Mouse (Mus musculus): ENCODE results near the gene Zfp691. TPM values are rescaled to one million over a fixed set of nuclear protein-coding genes. Genes with fewer than 3 reads are reported as not detected.
A peak's percentile ranks its signal among the peaks of the same experiment; 100 is the strongest.

The Zfp691 gene
- total RNA-seq, 2 experiments from 2014 or later = 6.0 to 8.3 TPM

DNA sequence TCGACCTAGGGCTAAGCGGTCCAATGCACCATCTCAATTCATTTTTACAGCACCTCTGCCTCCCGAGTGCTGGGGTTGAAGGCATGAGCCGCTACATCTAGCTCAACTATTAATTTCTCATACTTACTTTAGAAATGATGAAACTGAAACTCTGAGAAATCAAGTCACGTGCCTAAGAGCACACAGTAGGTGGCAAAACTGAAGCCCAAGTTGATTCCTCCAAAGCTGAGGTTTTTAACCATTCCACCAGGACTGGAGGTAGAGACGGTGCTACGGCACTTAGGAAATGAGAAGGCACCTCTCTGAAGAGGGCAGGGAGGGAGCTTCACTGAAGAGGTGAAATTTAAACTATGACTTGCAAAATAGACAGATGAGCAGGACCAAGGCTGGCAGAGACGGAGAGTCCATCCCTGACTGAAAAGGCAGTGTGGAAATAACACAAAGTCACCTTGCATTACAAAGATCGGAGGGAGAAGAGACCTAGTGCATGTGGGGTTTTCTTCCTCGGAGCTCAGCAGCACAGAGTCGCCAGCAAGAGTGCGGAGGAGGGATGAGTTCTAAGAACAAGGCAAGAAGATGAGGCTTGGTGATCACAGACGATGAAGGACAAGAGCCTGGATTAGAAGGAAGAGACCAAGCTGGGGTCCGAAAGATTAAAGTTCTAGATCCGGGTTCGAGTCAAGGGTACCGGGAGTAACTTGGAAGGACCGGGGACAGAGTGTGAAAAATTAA, 910 bp downstream of the Zfp691 start:
- no peak for DNase-seq (ENCODE audit: extremely low spot score in 1 of 2, low spot score in 1 of 2)

GRCm38 (mm10) chr4:119167663-119168062, 6.3 kb downstream of the Zfp691 start:
- peak; percentile 66 to 93 for DNase-seq (ENCODE audit: extremely low spot score in 1 of 2, low spot score in 1 of 2)

GRCm38 (mm10) chr4:119167068-119167467, 6.9 kb downstream of the Zfp691 start:
- no peak for DNase-seq (ENCODE audit: extremely low spot score in 1 of 2, low spot score in 1 of 2)

- no peak for DNase-seq (ENCODE audit: extremely low spot score in 1 of 2, low spot score in 1 of 2)
Measured at GRCm38 (mm10) chr4:119165916-119166315, 8.1 kb downstream of the Zfp691 start.

- DNase-seq (ENCODE audit: extremely low spot score in 1 of 2, low spot score in 1 of 2) = no peak
Measured at GRCm38 (mm10) chr4:119162990-119163389, 11.0 kb downstream of the Zfp691 start.

GRCm38 (mm10) chr4:119161358-119161757, 12.6 kb downstream of the Zfp691 start:
- DNase-seq (ENCODE audit: extremely low spot score in 1 of 2, low spot score in 1 of 2) = no peak

DNA sequence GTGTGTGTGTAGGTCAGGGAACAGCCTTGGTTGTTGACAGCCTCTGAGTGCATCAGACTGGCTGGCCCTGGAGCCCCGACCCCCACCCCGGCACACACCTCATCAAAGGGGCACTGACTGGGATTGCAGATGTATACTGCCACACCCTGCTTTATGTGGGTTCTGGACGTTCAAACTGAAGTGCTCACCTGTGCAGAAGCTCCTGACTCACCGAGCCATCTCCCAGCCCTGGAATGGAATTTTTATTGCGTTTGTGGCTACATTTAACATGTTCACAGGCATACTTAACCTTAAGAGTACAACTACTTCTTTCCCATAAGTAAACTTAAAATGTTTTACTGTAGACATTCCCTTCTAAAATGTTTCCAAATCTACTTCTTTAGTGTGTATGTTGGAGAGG, 16.1 kb downstream of the Zfp691 start:
- no peak for DNase-seq (ENCODE audit: extremely low spot score in 1 of 2, low spot score in 1 of 2)

GRCm38 (mm10) chr4:119157186-119157585, 16.8 kb downstream of the Zfp691 start:
- DNase-seq (ENCODE audit: extremely low spot score in 1 of 2, low spot score in 1 of 2) = peak in 1 of 2 experiments; percentile 84

GRCm38 (mm10) chr4:119148741-119149140, 25.3 kb downstream of the Zfp691 start:
- DNase-seq (ENCODE audit: extremely low spot score in 1 of 2, low spot score in 1 of 2) = no peak

DNA sequence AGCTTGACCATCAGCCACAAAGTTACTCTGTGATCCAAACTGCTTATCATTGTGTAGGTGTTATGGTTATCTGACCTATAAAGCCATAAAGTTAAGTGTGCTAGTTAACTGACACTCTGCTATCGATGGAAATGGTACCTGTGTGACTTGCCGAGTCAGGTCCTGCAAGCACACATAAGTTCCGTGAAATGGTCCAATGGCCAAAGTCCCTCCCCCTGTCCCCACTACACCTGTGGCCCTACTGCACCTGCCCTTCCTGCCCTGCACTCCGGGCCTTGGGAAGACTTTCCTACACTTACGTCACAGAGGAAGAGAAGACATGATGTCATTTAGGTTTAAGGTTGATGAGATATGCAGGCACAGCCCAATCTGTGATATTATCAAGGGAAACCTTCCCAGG, 26.6 kb downstream of the Zfp691 start:
- no peak for DNase-seq (ENCODE audit: extremely low spot score in 1 of 2, low spot score in 1 of 2)

DNA sequence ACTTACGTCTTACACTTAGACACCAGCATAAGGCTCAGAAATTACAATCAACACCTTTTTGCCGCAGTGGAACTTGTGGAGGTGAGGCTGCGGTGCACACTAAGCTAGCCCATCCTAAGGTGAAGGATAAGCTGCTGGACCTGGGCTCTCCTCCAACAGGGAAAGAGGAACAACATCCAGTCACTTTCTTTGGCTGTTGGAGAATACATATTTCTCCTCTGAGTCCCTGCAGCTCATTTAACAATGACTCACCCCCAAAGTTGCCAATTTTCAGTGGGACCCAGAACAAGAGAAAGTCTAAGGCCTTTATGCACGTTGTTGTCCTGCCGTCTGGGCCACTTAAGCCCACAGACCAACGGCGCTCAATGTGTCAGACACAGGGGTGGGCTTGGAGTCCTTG, 27.2 kb downstream of the Zfp691 start:
- no peak for DNase-seq (ENCODE audit: extremely low spot score in 1 of 2, low spot score in 1 of 2)

DNA sequence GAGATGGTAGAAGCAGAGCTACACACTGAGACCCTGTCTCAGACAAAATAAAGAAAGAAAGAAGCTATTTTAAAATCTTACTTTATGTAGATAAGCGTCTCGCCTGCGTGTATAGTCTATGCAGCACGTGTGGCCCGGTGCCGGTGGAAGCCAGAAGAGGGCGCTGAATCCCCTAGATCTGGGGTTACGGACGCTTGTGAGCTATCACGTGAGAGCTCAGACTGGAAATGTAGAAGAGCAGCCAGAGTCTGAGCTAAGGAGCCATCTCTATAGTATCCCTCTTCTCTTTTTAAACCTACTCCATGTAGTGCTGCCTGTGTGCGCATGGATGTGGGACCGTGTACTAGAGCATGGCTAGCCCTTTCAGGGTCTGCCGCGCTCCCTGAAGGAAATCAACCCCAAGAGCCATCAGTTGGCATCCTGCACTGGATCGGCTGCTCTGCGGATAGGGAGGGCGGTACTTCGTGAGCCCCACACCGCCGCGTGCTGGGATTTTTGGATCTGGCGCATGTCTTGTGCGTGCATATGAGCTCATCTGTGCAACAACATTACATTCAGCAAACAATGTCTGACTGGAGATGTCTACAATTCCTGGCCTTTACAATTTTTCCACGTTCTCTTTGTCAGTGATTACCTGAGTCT, 31.6 kb downstream of the Zfp691 start:
- DNase-seq (ENCODE audit: extremely low spot score in 1 of 2, low spot score in 1 of 2) = peak in 1 of 2 experiments; percentile 54

GRCm38 (mm10) chr4:119141191-119141590, 32.8 kb downstream of the Zfp691 start:
- DNase-seq (ENCODE audit: extremely low spot score in 1 of 2, low spot score in 1 of 2) = no peak

DNA sequence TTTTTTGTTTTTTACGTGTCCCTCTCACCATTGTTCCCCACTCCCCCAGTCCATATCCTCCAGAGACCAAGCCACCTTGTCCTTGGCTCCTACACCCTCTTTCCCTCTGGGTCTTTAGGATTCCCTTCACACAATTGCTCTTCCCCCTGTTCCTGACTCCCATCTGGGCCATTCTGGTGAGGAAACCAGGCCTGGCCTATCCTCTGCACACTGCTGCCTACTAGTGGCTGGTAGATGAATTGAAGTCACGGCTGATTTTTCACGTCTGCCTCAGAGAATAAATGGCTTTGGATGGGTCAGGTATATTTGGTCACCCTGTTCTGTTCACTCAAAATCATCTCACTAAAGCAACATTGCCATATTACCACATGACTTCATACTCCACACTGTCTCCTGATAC, 33.9 kb downstream of the Zfp691 start:
- peak in 1 of 2 experiments; percentile 22 for DNase-seq (ENCODE audit: extremely low spot score in 1 of 2, low spot score in 1 of 2)

DNA sequence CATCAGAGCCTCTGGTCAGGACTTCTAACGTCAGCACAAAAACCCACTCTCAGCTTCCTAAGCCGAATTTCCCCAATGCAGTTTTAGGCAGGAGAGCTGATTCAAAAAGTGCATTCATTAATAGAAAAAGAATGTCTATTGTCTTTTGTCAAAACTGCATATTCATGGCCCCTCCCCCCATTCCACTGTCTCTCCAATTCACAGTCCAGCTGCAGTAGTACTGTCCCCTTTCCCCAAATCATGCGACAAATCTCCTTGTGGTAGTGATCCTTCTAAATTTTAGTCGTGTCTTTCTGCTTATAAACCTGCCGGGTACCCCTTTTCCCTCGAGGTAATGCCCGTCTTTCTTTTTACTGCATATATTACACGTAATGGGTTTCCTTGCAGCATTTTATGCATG, 35.2 kb downstream of the Zfp691 start:
- DNase-seq (ENCODE audit: extremely low spot score in 1 of 2, low spot score in 1 of 2) = no peak

GRCm38 (mm10) chr4:119138171-119138570, 35.8 kb downstream of the Zfp691 start:
- DNase-seq (ENCODE audit: extremely low spot score in 1 of 2, low spot score in 1 of 2) = peak; percentile 24 to 51

- no peak for DNase-seq (ENCODE audit: extremely low spot score in 1 of 2, low spot score in 1 of 2)
Measured at GRCm38 (mm10) chr4:119137313-119137712, 36.7 kb downstream of the Zfp691 start.

GRCm38 (mm10) chr4:119133860-119134259, 40.1 kb downstream of the Zfp691 start:
- no peak for DNase-seq (ENCODE audit: extremely low spot score in 1 of 2, low spot score in 1 of 2)

DNA sequence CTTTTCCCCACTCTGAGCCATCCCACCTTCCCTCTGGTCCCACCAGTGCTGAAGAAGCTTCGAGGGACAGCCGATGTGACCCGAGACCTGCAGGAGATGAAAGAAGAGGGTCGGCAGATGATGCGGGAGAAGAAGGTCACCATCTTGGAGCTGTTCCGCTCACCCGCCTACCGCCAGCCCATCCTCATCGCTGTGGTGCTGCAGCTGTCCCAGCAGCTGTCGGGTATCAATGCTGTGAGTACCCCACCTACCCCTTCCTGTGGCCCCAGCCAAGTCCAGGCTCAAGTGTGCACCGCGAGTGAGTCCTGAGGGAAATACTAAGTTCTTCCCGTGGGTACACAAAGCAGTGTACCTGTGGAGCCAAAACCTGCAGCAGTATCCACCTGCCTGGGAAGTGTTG, 40.7 kb downstream of the Zfp691 start:
- no peak for DNase-seq (ENCODE audit: extremely low spot score in 1 of 2, low spot score in 1 of 2)

GRCm38 (mm10) chr4:119131189-119131910, 42.6 kb downstream of the Zfp691 start:
- DNase-seq (ENCODE audit: extremely low spot score in 1 of 2, low spot score in 1 of 2) = no peak

- no peak for DNase-seq (ENCODE audit: extremely low spot score in 1 of 2, low spot score in 1 of 2)
Measured at GRCm38 (mm10) chr4:119129096-119129495, 44.9 kb downstream of the Zfp691 start.
